Comparison of ENCODE assay signal across 8 mouse cellular contexts in genomic region chrX:94366670-94367241, GRCm38 (mm10). TPM values are rescaled to one million over a fixed set of nuclear protein-coding genes. Genes with fewer than 3 reads are reported as not detected.
DNase-seq lines count a peak whose midpoint lies in the region; ATAC-seq and TF ChIP-seq lines count a peak whose summit lies in the region.

Gene Fam90a1b (minus strand): TSS chrX:94366777.
Gene Apoo (plus strand): TSS chrX:94367117.

- 0 out of 2 replicates have a peak, but pooled peaks have one; percentile 4 for TF ChIP-seq EP300 in lung, postnatal 0 days (IDR thresholded peaks at IDR 0.05)

- peak; percentile 95 for DNase-seq in MN1 (ENCODE audit: low spot score)
- peak; percentile 98 for DNase-seq in cerebellum, adult 9-10 months
- peak; percentile 96 for DNase-seq in hindbrain, embryonic 10.5 days (ENCODE audit: low spot score)
- peak; percentile 98 for DNase-seq in layer of hippocampus, adult 9-11 months
- DNase-seq in lung, postnatal 0 days (ENCODE audit: low spot score) = peak; percentile 96
- peak; percentile 94 for DNase-seq in ovary, postnatal 14 days (ENCODE audit: low spot score)
- DNase-seq in thymus, postnatal 14 days = peak; percentile 95

- TF ChIP-seq CTCF in lung, postnatal 0 days (IDR thresholded peaks at IDR 0.05) = peak; percentile 72

- H3K4me3 ChIP-seq in hindbrain, embryonic 10.5 days = peak within 1 kb of the TSS; percentile 63
- peak within 1 kb of the TSS; percentile 51 for H3K4me3 ChIP-seq in lung, postnatal 0 days (ENCODE audit: low read depth, low read length)

- H3K9ac ChIP-seq in lung, postnatal 0 days (replicated peaks; ENCODE audit: low read depth) = no peak within 1 kb of the TSS

- WGBS in hindbrain, embryonic 10.5 days = 13% methylated on average over 46 of the region's 46 CpGs
- 13% methylated on average over 40 of the region's 46 CpGs for WGBS in lung, postnatal 0 days

- peaks cover 88% of the 10 kb centered on the region for H3K27me3 ChIP-seq in hindbrain, embryonic 10.5 days (ENCODE audit: insufficient read depth, poor library complexity, severe bottlenecking)
- H3K27me3 ChIP-seq in lung, postnatal 0 days (replicated peaks; ENCODE audit: insufficient read depth, low read length) = peaks cover 19% of the 10 kb centered on the region; the same call in 1 of the 2 replicates

- H3K9me3 ChIP-seq in hindbrain, embryonic 10.5 days = 0 out of 2 replicates have a peak, but pooled peaks cover 2% of the 10 kb centered on the region
- no peaks in the 10 kb centered on the region for H3K9me3 ChIP-seq in lung, postnatal 0 days (ENCODE audit: low read length)

- H3K4me1 ChIP-seq in hindbrain, embryonic 10.5 days (replicated peaks) = peaks cover 6% of the 10 kb centered on the region; the same call in 1 of the 2 replicates
- no peaks in the 10 kb centered on the region for H3K4me1 ChIP-seq in lung, postnatal 0 days (ENCODE audit: insufficient read depth, low read depth, low read length)

- peak; percentile 98 for ATAC-seq in frontal cortex, adult (ENCODE audit: low TSS enrichment)
- peak; percentile 99 for ATAC-seq in lung, postnatal 0 days

- H3K4me2 ChIP-seq in lung, postnatal 0 days (replicated peaks; ENCODE audit: low read depth, low read length) = peak within 1 kb of the TSS; percentile 61

- H3K27ac ChIP-seq in hindbrain, embryonic 10.5 days = peak within 1 kb of the TSS; percentile 83
- no peak within 1 kb of the TSS for H3K27ac ChIP-seq in lung, postnatal 0 days (ENCODE audit: low read length)

- H3K36me3 ChIP-seq in hindbrain, embryonic 10.5 days = no peaks in the 10 kb centered on the region
- no peaks in the 10 kb centered on the region for H3K36me3 ChIP-seq in lung, postnatal 0 days (ENCODE audit: insufficient read depth, low read length)

RNA-seq across cellular contexts. Expression of gene Fam90a1b, which starts in this region (rescaled TPM):
- 0.09 TPM in 1 of 2 replicates, not detected in the other for polyA plus RNA-seq in hindbrain, embryonic 10.5 days (2016; fragmentation: Nextera tagmentation; extraction: Ambion mirVana)
- polyA plus RNA-seq in lung, postnatal 0 days (2015; fragmentation: Nextera tagmentation; extraction: Ambion mirVana) = not detected in 2 replicates

RNA-seq across cellular contexts. Expression of gene Apoo, which starts in this region (rescaled TPM):
- polyA plus RNA-seq in hindbrain, embryonic 10.5 days (2016; fragmentation: Nextera tagmentation; extraction: Ambion mirVana) = 106 and 115 TPM in 2 replicates
- polyA plus RNA-seq in lung, postnatal 0 days (2015; fragmentation: Nextera tagmentation; extraction: Ambion mirVana) = 39.8 and 42.9 TPM in 2 replicates
